Mouse (Mus musculus) embryonic fibroblast, embryonic 13.5 days (primary cell): ENCODE data around the gene Csmd2.

Experiments used
- CTCF ChIP-seq: IDR thresholded peaks from 2 replicates; pipeline ENCODE4 v1.5.1; 2011; ENCODE audit warnings: mild to moderate bottlenecking, control low read depth, low read length, moderate library complexity, borderline replicate concordance; ENCODE audit not compliant: insufficient read depth
- POLR2A ChIP-seq: IDR thresholded peaks from 2 replicates; pipeline ENCODE4 v1.6.1; 2011; ENCODE audit warnings: low read depth, mild to moderate bottlenecking, control low read depth, low read length, moderate library complexity

- TF ChIP-seq POLR2A (no peak), CTCF (no peak)
Observed at GRCm38 (mm10) chr4:128317951-128318350, 330.3 kb downstream of the Csmd2 start.
